In the genomic region with DNA sequence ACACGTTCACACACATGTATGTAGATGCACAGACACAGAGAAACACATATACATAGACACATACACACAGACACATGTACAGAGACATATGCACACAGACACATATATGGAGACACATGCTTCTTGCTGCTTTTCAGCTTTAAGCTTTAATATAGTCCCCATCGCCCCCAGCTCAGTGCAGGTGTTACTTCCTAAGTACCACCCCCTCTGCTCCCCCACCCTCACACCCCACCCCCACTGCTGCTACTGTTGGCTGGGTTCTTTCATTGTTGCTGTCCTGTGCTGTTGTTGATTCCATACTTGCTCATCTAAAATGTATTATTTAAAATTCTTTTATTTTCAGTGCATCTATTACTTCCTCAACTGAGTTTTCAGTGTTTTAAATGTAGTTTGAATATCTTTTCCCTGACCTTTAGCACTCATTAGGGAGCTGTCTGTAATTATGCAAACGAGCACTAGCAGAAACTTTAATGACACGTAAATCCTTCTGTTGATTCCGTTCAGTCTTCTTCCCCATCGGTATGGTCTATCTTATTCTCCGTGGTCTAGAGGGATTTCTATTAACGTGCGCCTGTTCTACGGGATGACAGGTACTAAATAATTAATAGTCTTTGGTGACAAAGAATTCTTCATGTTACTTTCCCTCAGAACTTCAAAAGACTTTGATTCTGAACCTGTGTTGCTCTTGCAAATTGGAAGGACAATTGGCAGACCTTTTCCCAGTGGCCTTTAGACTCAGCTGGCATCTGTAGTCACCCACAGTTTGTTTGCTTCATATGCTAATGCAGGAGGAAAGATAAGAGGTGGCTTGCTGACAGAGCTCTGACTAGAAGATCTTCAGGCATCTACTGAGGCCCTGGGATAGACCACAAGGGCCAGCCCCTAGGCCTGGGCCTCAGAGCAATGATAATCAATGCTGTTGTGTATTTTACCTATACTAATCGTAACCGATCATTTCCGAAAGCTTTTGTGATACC, we compare ENCODE assay signal across 27 mouse cellular contexts.
DNase-seq lines count a peak whose midpoint lies in the region; ATAC-seq and TF ChIP-seq lines count a peak whose summit lies in the region.
"Had no signal": no experiment of that assay in that cellular context is flagged by ENCODE, and none has a peak within 500 bp of the region (broad histone marks: within the 10 kb centered on the region; RNA-seq: fewer than 3 reads in every experiment).

No protein-coding gene starts in this region.

- peak; percentile 20; the same call in 1 of the 2 replicates for ATAC-seq in forebrain, embryonic 16.5 days
- no peak for ATAC-seq in forebrain, postnatal 0 days
- ATAC-seq in midbrain, embryonic 11.5 days (ENCODE audit: low FRiP score) = peak; percentile 52; the same call in 1 of the 2 replicates
- ATAC-seq in midbrain, embryonic 13.5 days = peak; percentile 74
- ATAC-seq in midbrain, embryonic 16.5 days = peak; percentile 54
- ATAC-seq: forebrain, embryonic 14.5 days; hindbrain, embryonic 16.5 days had no signal

- no peak for DNase-seq in forebrain, postnatal 0 days
- no peak for DNase-seq in midbrain, embryonic 11.5 days (ENCODE audit: low spot score, missing footprints)
- no peak for DNase-seq in midbrain, embryonic 10.5 days (ENCODE audit: low spot score)
- no peak for DNase-seq in adrenal gland, adult 8-10 months
- DNase-seq: adrenal gland, postnatal 14 days; B cell, adult 2 months; cerebellum, adult 11-12 months; cerebellum, adult 8-10 months; cerebellum, postnatal 10 days; cerebellum, postnatal 36 days; embryo, embryonic 11 days; gastrocnemius, postnatal 10 days; gastrocnemius, postnatal 36 days had no signal

- WGBS in forebrain, embryonic 16.5 days = 56% methylated on average over 13 of the region's 13 CpGs
- WGBS in forebrain, postnatal 0 days = 53% methylated on average over 13 of the region's 13 CpGs
- 73% methylated on average over 13 of the region's 13 CpGs for WGBS in midbrain, embryonic 11.5 days
- WGBS in midbrain, embryonic 10.5 days = 72% methylated on average over 13 of the region's 13 CpGs
- 58% methylated on average over 13 of the region's 13 CpGs for WGBS in midbrain, embryonic 13.5 days
- WGBS in midbrain, embryonic 16.5 days = 49% methylated on average over 13 of the region's 13 CpGs

- H3K9me3 ChIP-seq in forebrain, embryonic 16.5 days (ENCODE audit: control insufficient read depth, low read length) = no peaks in the 10 kb centered on the region
- H3K9me3 ChIP-seq in forebrain, postnatal 0 days (ENCODE audit: low read length) = no peaks in the 10 kb centered on the region
- no peaks in the 10 kb centered on the region for H3K9me3 ChIP-seq in midbrain, embryonic 11.5 days (ENCODE audit: control insufficient read depth, low read length)
- H3K9me3 ChIP-seq in midbrain, embryonic 10.5 days (replicated peaks) = no peaks in the 10 kb centered on the region
- no peaks in the 10 kb centered on the region for H3K9me3 ChIP-seq in midbrain, embryonic 13.5 days
- H3K9me3 ChIP-seq in midbrain, embryonic 16.5 days (replicated peaks; ENCODE audit: control insufficient read depth, low read length, poor library complexity, severe bottlenecking) = no peaks in the 10 kb centered on the region
- H3K9me3 ChIP-seq: embryonic facial prominence, embryonic 10.5 days; embryonic facial prominence, embryonic 13.5 days; hindbrain, embryonic 10.5 days; hindbrain, embryonic 13.5 days had no signal

- no peak for TF ChIP-seq CTCF in forebrain, postnatal 0 days (IDR thresholded peaks at IDR 0.05; ENCODE audit: low read depth)

- no peak overlapping the region for H3K27ac ChIP-seq in forebrain, embryonic 16.5 days (ENCODE audit: low read length)
- no peak overlapping the region for H3K27ac ChIP-seq in forebrain, postnatal 0 days (ENCODE audit: low read depth, low read length)
- no peak overlapping the region for H3K27ac ChIP-seq in midbrain, embryonic 11.5 days (ENCODE audit: low read depth, low read length)
- H3K27ac ChIP-seq in midbrain, embryonic 10.5 days (replicated peaks) = no peak overlapping the region
- no peak overlapping the region for H3K27ac ChIP-seq in midbrain, embryonic 13.5 days
- no peak overlapping the region for H3K27ac ChIP-seq in midbrain, embryonic 16.5 days (ENCODE audit: low read length)
- H3K27ac ChIP-seq: embryonic facial prominence, embryonic 10.5 days; embryonic facial prominence, embryonic 13.5 days; hindbrain, embryonic 10.5 days; hindbrain, embryonic 13.5 days had no signal

- no peak overlapping the region for H3K9ac ChIP-seq in forebrain, embryonic 16.5 days (replicated peaks; ENCODE audit: low read depth, low read length)
- no peak overlapping the region for H3K9ac ChIP-seq in forebrain, postnatal 0 days
- H3K9ac ChIP-seq in midbrain, embryonic 11.5 days (ENCODE audit: low read length) = no peak overlapping the region
- H3K9ac ChIP-seq in midbrain, embryonic 13.5 days (replicated peaks) = no peak overlapping the region
- H3K9ac ChIP-seq in midbrain, embryonic 16.5 days (ENCODE audit: low read depth, low read length) = no peak overlapping the region
- H3K9ac ChIP-seq: embryonic facial prominence, embryonic 13.5 days; hindbrain, embryonic 13.5 days had no signal

- no peak overlapping the region for H3K4me3 ChIP-seq in forebrain, embryonic 16.5 days (replicated peaks; ENCODE audit: low read length)
- no peak overlapping the region for H3K4me3 ChIP-seq in forebrain, postnatal 0 days (ENCODE audit: low read depth, low read length)
- H3K4me3 ChIP-seq in midbrain, embryonic 11.5 days (ENCODE audit: low read depth, low read length) = no peak overlapping the region
- no peak overlapping the region for H3K4me3 ChIP-seq in midbrain, embryonic 10.5 days
- no peak overlapping the region for H3K4me3 ChIP-seq in midbrain, embryonic 13.5 days (replicated peaks)
- no peak overlapping the region for H3K4me3 ChIP-seq in midbrain, embryonic 16.5 days (ENCODE audit: low read depth, low read length)
- H3K4me3 ChIP-seq: embryonic facial prominence, embryonic 10.5 days; embryonic facial prominence, embryonic 13.5 days; erythroblast, embryonic 14.5 days; hindbrain, embryonic 10.5 days; hindbrain, embryonic 13.5 days had no signal

- H3K27me3 ChIP-seq in forebrain, embryonic 16.5 days (replicated peaks; ENCODE audit: control insufficient read depth, insufficient read depth, low read length) = no peaks in the 10 kb centered on the region
- H3K27me3 ChIP-seq in forebrain, postnatal 0 days (ENCODE audit: insufficient read depth, low read length) = no peaks in the 10 kb centered on the region
- no peaks in the 10 kb centered on the region for H3K27me3 ChIP-seq in midbrain, embryonic 11.5 days (ENCODE audit: control insufficient read depth, insufficient read depth, low read length)
- no peaks in the 10 kb centered on the region for H3K27me3 ChIP-seq in midbrain, embryonic 10.5 days (ENCODE audit: low read depth, poor library complexity, severe bottlenecking)
- no peaks in the 10 kb centered on the region for H3K27me3 ChIP-seq in midbrain, embryonic 13.5 days
- H3K27me3 ChIP-seq in midbrain, embryonic 16.5 days (ENCODE audit: control insufficient read depth, insufficient read depth, low read depth, low read length) = no peaks in the 10 kb centered on the region
- H3K27me3 ChIP-seq: CH12.LX; hindbrain, embryonic 13.5 days; Patski had no signal

- H3K4me2 ChIP-seq in forebrain, embryonic 16.5 days (ENCODE audit: low read length) = no peak overlapping the region
- H3K4me2 ChIP-seq in forebrain, postnatal 0 days (ENCODE audit: low read depth) = no peak overlapping the region
- no peak overlapping the region for H3K4me2 ChIP-seq in midbrain, embryonic 11.5 days
- no peak overlapping the region for H3K4me2 ChIP-seq in midbrain, embryonic 13.5 days (replicated peaks)
- H3K4me2 ChIP-seq in midbrain, embryonic 16.5 days (ENCODE audit: low read length) = no peak overlapping the region
- H3K4me2 ChIP-seq: embryonic facial prominence, embryonic 13.5 days; heart, embryonic 11.5 days; hindbrain, embryonic 13.5 days had no signal

- H3K4me1 ChIP-seq in forebrain, embryonic 16.5 days (replicated peaks; ENCODE audit: control insufficient read depth, insufficient read depth, low read length) = no peaks in the 10 kb centered on the region
- H3K4me1 ChIP-seq in forebrain, postnatal 0 days (ENCODE audit: insufficient read depth) = no peaks in the 10 kb centered on the region
- H3K4me1 ChIP-seq in midbrain, embryonic 11.5 days (ENCODE audit: control insufficient read depth, insufficient read depth, low read length) = no peaks in the 10 kb centered on the region
- no peaks in the 10 kb centered on the region for H3K4me1 ChIP-seq in midbrain, embryonic 10.5 days
- H3K4me1 ChIP-seq in midbrain, embryonic 13.5 days (replicated peaks) = peaks cover 9% of the 10 kb centered on the region; the same call in 1 of the 2 replicates
- no peaks in the 10 kb centered on the region for H3K4me1 ChIP-seq in midbrain, embryonic 16.5 days (ENCODE audit: control insufficient read depth, insufficient read depth, low read length)
- H3K4me1 ChIP-seq: embryonic facial prominence, embryonic 10.5 days; embryonic facial prominence, embryonic 13.5 days; hindbrain, embryonic 10.5 days; hindbrain, embryonic 13.5 days had no signal

- H3K36me3 ChIP-seq in forebrain, embryonic 16.5 days (ENCODE audit: control insufficient read depth, insufficient read depth) = no peaks in the 10 kb centered on the region
- H3K36me3 ChIP-seq in forebrain, postnatal 0 days (ENCODE audit: insufficient read depth) = no peaks in the 10 kb centered on the region
- no peaks in the 10 kb centered on the region for H3K36me3 ChIP-seq in midbrain, embryonic 11.5 days (ENCODE audit: control insufficient read depth, insufficient read depth, low read length)
- H3K36me3 ChIP-seq in midbrain, embryonic 10.5 days = no peaks in the 10 kb centered on the region
- H3K36me3 ChIP-seq in midbrain, embryonic 13.5 days = no peaks in the 10 kb centered on the region
- no peaks in the 10 kb centered on the region for H3K36me3 ChIP-seq in midbrain, embryonic 16.5 days (ENCODE audit: control insufficient read depth, insufficient read depth, low read length)
- H3K36me3 ChIP-seq: embryonic facial prominence, embryonic 10.5 days; embryonic facial prominence, embryonic 13.5 days; G1E; hindbrain, embryonic 10.5 days; hindbrain, embryonic 13.5 days had no signal
